Mouse (Mus musculus) adrenal gland, postnatal 4 days (tissue): ENCODE data around the gene Pde2a. TPM values are rescaled to one million over a fixed set of nuclear protein-coding genes. Genes with fewer than 3 reads are reported as not detected.
"Not testable (repeated sequence)": the region's sequence is repeated elsewhere in the genome, so short reads cannot be mapped to it uniquely, and the experiment has no call there.

ENCODE experiments used
- DNase-seq, 2 experiments: peaks; one replicate each; pipeline ENCODE4 v3.0.0; 2021 to 2022; ENCODE audit warnings: low spot score in 2 of 2, mixed read lengths in 2 of 2
- microRNA-seq: library from miRNA; unstranded; fragments of <30 nt; microRNA quantifications from one replicate; pipeline ENCODE4 v1.2.0, GENCODE M21; 2021
- total RNA-seq, 2 experiments: library from RNA; stranded (reverse); gene quantifications; 2 replicates each; pipeline ENCODE4 v1.2.3; 2021

Pde2a gene
- total RNA-seq, 2 experiments from 2014 or later: 105 to 129 TPM

DNA sequence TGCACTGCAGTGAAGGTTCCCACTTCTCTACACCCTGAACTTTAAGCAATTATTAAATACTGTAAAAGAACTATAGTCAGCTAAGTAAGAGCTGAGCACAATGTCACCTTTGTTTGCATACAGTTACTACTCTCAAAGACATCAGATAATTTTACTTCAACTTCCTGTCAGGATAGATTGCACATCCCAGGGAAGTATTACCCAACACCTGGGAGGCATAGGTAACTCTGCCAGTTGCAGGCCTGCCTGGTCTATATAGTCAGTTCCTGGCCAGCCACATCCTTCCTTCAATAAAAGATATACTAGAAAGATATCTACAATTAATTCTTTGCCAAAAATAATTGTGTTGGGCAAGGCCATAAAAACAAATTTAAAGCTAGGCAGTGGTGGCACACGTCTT lies 135.9 kb downstream of the Pde2a start:
- DNase-seq: no peak

DNA sequence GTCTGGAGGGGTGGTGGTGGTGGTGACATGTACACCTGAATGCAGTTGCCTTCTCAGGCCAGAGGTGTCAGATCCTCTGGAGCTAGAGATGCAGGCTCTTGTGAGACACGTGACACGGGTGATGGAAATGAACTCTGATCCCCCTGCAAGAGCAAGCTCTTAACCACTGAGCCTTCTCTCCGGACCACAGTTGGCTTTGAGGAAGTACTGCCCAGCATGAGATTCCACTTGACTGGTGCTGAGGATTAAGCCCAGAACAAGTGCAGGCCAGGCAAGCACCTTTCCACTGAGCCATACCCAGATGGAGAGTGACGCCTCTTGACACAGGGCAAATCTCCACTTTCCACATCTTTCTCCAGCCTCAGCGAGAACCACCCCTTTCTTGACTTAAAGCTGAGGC lies 137.9 kb downstream of the Pde2a start:
- DNase-seq: not testable (repeated sequence)

Small RNA genes within 50 kb of the gene (microRNA-seq; reads per million reads assigned to microRNA genes)
- gene Mir139: 18,514 reads per million, percentile 96 among the genes with 10 or more reads in this experiment

Other genes with a start within 250 kb of the Pde2a start
- 10 to 100 TPM; 20.6 to 21.7 TPM for gene Atg16l2, start 119.4 kb upstream of the Pde2a start, total RNA-seq
- 10 to 100 TPM; 40.3 to 52.3 TPM for gene Stard10, start 104.6 kb upstream of the Pde2a start, total RNA-seq
- 100 to 1,000 TPM in 1 of 2 experiments, 10 to 100 TPM in 1; 76.3 to 102 TPM for gene Arap1, start 73.6 kb upstream of the Pde2a start, total RNA-seq
- 10 to 100 TPM in 1 of 2 experiments, 1 to 10 TPM in 1; 7.2 to 21.2 TPM for gene Gm45837, start 10.8 kb upstream of the Pde2a start, total RNA-seq
- under 1 TPM in 1 of 2 experiments, not detected in 1; 0.11 TPM for gene Art2b, start 163.9 kb downstream of the Pde2a start, total RNA-seq
- gene Clpb, start 241.9 kb downstream of the Pde2a start, total RNA-seq: 10 to 100 TPM; 47.3 to 51.0 TPM